Mouse (Mus musculus) heart, adult 11 months (tissue): ENCODE measurements around the gene Ethe1.

Experiments
- DNase-seq: peaks from one replicate; pipeline ENCODE4 v3.0.0; 2022

The Ethe1 gene

DNA sequence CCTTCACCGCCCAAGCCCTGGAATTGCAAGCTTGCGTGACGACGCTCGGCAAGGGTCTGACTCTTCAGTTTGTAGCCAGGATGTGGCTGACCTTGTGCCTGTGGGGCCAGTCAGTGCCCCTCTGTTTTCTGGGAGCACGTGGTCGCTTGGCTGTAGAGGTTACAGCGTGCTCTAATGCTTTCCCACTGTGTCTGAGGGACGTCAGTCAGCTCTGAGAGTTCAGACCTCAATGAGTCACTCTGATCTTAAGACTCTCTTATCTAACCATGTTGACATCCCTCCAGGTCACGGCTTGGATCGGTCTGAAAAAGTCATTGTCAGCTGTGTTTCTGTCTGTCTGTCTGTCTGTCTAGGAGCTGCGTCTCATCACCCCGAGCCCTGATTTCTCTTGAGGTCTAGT, 27.5 kb downstream of the Ethe1 start:
- no peak for DNase-seq

DNA sequence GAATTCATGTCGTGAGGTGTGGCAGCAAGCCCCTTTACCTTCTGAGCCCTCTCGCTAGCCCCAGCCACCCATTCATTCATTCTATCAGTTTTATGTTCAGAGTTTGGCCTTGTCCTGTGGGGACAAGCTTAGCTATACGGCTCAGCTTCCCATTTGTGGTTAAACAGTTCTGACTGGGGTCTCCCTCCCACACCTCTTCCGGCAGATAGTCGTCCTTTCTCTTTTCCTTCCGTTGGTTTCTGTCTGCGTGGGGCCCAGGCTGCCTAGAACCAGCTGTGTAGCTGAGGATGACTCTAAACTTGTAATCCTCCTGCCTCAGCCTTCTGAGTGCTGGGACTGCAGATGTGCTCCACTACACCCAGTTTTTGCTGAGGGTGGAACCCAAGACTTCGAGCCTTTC, 30.4 kb downstream of the Ethe1 start:
- DNase-seq: peak; percentile 79

DNA sequence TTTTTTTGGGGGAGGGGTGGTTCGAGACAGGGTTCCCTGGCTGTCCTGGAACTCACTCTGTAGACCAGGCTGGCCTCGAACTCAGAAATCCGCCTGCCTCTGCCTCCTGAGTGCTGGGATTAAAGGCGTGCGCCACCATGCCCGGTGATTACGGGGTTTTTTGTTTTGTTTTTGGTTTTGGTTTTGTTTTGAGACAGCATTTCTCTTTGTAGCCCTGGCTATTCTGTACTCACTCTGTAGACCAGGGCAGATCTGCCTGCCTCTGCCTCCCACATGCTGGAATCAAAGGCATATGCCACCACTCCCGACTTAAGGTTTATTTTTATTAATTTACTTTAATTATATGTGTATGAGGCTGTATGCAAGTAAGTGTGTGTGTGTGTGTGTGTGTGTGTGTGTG, 31.0 kb downstream of the Ethe1 start:
- DNase-seq: peak; percentile 79

GRCm38 (mm10) chr7:24619671-24620397, 32.5 kb downstream of the Ethe1 start:
- DNase-seq: no peak

DNA sequence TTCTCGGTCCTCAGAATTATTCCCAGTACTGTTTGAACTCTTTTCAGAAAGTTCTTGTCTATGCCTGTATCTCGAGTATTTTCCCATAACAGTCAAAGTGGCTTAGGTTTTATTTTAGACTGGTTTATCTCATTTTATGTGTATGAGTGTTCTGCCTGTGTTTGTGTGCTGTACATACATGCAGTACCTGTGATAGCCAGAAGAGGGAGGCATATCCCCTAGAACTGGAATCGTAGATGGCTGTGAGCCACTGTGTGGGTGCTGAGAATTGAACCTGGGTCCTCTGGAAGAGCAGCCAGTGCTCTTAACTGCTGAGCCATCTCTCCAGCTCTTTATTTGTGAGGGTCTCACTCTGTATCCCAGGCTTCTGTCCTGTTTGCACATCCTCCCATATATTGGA, 33.9 kb downstream of the Ethe1 start:
- DNase-seq: no peak

GRCm38 (mm10) chr7:24622967-24623366, 35.6 kb downstream of the Ethe1 start:
- no peak for DNase-seq

DNA sequence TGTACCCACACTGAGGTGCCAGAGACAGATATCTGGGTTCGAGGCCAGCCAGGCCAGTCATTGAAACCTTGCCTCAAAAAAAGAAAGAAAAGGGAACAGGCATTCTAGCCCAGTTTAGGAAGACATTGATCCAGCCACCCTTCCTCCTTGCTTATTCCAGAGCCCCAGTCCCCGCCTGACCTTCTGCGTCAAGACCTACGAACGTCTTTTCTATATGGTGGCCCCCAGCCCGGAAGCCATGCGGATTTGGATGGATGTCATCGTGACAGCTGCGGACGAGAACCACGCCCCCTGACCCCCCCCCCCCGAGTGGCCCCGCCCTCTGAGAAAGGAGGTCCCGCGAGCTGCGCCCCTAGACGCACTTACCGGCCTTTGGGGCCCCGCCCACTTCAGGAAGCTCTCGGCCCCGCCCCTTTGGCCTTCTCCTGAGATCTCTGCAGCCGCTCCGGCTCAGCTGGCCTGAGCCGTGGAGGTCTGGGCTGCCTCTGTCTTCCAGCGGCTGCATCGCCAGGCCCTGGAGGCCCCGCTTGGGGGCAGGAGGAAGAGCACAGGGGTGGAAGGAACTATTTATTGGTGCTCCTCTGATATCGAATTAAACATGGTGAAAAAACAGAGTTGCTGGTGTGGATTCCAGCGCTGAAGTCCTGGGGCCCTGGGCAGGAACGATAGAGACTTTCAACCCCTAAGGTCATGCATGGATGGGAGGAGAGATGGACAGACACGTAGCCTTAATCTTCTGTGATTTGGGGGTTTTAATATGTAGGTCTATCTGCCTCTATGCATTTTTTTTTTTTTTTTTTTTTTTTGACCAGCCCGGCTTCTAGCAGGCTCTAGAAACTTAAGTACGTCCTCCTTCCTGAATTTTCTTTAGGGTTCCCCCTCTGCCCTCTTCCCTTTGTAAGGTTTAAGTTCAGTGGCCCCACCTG, 41.6 kb downstream of the Ethe1 start:
- DNase-seq: peak; percentile 99

DNA sequence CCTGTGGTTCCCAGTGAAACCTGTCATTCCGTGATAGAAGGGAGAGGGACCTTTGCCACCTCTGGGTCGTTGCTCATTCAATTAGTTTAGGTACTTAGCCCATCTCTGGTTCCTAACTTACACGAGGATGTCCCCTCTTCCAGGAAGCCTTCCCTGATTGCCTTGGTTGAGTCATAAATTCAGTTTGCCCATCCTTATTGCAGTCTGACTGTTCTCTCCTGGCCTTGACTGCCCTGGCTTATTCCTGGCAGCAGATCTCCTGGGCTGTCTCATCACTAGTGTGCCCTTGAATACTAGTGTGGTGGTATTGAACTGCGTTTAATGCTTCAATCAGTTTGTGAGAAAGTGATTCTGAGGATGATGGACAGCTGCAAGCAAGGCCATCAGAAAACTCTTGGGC, 42.3 kb downstream of the Ethe1 start:
- no peak for DNase-seq

GRCm38 (mm10) chr7:24630116-24630880, 43.0 kb downstream of the Ethe1 start:
- no peak for DNase-seq

- DNase-seq: no peak
Measured at GRCm38 (mm10) chr7:24636264-24636663, 48.9 kb downstream of the Ethe1 start, which contains the start of gene Lypd3. TSS of gene Lypd3 (plus strand) at chr7:24636550.

DNA sequence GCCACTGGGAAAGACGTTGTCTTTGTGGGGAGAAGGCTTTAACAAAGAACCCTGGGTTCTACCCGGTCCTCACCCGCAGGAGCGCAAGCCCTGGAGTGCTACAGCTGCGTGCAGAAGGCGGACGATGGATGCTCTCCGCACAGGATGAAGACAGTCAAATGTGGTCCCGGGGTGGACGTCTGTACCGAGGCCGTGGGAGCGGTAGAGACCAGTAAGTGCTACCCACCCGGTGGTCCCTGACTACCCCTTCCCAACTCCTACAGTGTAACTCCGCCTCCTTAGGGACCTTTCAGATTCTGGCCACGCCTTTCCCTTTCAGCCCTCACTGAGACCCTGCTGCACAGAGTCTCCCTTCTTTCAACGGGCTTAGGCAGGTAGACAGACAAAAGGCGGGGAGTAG, 49.7 kb downstream of the Ethe1 start:
- DNase-seq: no peak

DNA sequence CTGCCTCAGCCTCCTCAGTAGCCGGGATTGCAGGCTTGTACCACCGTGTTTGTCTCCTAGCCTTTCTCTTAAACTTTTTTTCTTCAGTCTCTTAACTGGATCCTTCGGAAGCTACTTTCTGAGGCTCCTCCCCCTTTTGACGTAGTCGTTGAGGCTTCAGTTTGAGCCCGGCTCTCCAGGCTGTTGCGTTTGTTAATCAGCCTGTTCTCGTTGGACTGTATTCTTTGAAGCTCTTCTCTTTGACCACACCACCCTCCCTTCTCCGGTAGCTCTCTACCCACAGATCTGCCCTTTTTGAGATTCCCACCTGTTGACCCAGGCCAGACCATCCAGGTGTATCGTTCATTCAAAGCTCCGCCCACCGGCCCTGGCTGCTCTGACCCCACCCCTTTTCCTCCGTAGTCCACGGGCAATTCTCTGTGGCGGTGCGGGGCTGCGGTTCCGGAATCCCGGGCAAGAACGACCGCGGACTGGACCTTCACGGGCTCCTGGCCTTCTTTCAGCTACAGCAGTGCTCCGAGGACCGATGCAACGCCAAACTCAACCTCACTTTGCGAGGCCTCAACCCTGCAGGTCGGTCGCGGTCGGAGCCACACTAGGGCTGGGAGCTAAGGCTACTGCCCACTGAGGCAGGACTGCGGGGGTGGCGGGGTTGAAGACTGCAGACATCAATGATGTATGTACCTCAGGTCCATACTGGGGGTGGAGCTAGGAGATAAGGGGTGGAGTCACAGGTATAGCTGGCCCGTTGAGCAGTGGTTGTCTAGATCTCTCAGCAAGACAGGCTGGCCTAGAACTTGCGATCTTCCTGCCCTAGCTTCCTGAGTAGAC, 50.9 kb downstream of the Ethe1 start:
- no peak for DNase-seq

DNA sequence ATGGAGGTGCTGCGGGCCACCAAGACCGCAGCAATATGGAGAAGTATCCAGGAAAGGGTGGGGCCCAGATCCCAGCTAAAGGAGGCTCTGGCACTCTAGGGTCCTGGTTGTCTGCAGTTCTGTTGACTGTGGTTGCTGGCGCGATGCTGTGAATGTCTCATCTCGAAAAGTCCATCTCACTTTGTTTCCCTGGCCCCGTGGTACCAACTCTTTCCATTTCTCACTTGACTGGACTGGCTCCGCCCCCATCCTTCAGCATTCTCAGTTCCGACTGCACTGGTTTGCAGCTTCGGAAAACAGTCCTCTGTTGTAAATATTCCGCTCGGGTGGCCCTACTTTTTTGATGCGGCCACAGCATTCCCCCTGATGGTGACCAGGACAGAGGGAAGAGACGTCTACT, 53.1 kb downstream of the Ethe1 start:
- no peak for DNase-seq

DNA sequence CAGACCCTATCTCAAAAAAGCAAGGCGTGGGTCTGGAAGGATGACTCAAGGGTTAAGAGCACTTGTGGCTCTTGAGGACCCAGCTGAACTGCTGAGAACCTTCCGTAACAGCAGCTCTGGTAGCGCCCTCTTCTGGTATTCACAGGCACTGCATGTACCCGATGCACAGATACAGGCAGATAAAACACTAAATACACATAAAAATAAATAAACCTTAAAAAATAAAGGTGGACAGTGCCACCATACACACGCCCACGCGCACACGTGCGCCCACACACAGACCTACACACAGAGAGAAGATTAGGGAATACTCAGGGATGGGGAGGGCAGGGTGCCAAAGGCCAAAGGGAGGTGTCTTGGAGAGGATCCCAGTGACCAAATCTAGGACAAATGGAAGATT, 55.1 kb downstream of the Ethe1 start:
- no peak for DNase-seq

DNA sequence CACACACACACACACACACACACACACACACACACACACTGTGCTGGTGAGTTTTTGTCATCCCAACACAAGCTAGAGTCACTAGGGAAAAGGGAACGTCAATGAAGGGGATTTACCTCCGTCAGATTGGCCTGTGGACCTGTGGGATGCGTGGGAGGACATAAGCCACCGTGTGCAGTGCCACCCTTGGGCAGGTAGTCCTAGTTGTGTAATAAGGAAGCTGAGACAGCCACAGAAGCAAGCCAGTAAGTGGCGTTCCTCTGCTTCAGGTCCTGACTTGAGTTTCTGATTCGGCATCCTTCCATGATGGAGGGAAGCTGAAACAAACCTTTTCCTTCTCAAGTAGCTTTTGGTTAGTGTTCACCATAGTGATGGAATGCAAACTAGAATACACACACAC, 57.1 kb downstream of the Ethe1 start:
- no peak for DNase-seq

DNA sequence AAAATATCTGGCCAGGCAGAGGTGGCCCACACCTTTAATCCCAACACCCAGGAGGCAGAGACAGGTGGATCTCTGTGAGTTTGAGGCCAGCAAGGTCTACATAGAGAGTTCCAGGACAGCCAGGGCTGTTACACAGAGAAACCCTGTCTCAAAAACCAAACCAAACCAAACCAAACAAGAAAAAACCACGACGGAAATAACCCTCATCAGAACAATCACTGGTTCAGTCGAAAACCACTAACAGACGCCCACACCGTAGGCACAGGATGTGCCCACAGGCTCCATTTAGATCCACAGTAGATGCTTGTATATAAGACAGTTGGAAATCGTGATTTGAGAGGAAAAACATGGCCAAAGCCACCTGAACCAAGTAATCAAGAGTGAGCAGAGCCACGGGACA, 57.7 kb downstream of the Ethe1 start:
- no peak for DNase-seq

DNA sequence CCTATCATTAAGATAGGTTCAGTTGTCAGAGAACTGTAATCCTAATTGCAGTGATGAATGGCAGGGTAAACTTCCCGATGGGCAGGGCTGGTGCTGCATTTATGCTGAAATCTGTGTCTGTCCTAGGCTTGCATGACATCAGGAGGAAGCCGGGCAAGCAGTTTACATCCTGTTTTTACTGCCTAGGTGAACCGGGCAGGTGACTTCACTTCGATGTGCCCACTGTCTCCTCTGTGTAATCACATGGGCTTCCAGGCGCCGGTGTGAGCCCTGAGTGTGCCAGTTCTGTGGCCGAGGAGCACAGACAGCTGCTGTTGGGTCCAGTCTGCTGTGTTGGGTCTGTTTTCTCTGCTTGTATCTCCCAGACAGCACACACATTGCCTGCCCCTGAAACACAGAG, 59.1 kb downstream of the Ethe1 start:
- no peak for DNase-seq

- DNase-seq: peak; percentile 93
Measured at GRCm38 (mm10) chr7:24653681-24654080, 66.3 kb downstream of the Ethe1 start.
